Comparison of ENCODE assay signal across 8 mouse cellular contexts in the genomic region with DNA sequence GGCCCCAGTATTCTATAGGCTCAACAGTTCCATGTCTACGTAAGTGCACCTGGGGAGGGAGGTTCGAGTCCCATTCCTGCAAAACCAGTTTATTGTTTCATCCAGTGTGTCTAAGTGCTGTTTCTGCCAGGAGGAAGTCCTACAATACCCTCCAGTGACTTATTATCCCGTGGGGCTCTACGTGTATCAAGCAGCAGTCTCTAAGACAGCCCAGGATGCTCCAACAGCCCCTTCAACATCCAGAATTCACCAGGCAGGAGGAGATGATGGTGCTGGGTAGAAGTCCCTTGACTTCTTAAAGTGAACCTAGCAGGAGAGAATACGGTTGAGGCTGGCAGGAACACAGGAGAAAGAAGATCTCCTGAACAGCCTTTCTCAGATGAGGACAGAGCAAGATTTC. TPM values are rescaled to one million over a fixed set of nuclear protein-coding genes. Genes with fewer than 3 reads are reported as not detected.
A peak's percentile ranks its signal among the peaks of the same experiment; 100 is the strongest.
DNase-seq lines count a peak whose midpoint lies in the region; ATAC-seq and TF ChIP-seq lines count a peak whose summit lies in the region.

No protein-coding gene starts in this region.

- intact Hi-C loops in left cerebral cortex, postnatal 14 days (cut with DNase I) = loop anchor here (10.0 kb wide), 1 partner anchor 120 kb away; no protein-coding TSS in a partner anchor

- H3K9me3 ChIP-seq in embryonic facial prominence, embryonic 15.5 days (replicated peaks) = no peaks in the 10 kb centered on the region
- H3K9me3 ChIP-seq in intestine, postnatal 0 days (ENCODE audit: control insufficient read depth) = no peaks in the 10 kb centered on the region
- H3K9me3 ChIP-seq in neural tube, embryonic 13.5 days = no peaks in the 10 kb centered on the region

- 58% methylated on average over 5 of the region's 5 CpGs for WGBS in liver, adult 2 months
- WGBS in embryonic facial prominence, embryonic 15.5 days = 40% methylated on average over 5 of the region's 5 CpGs
- WGBS in intestine, postnatal 0 days = 25% methylated on average over 5 of the region's 5 CpGs
- 42% methylated on average over 5 of the region's 5 CpGs for WGBS in neural tube, embryonic 13.5 days

- H3K27me3 ChIP-seq in liver, adult 2 months (ENCODE audit: control insufficient read depth, insufficient read depth, low read length) = no peaks in the 10 kb centered on the region
- no peaks in the 10 kb centered on the region for H3K27me3 ChIP-seq in embryonic facial prominence, embryonic 15.5 days
- no peaks in the 10 kb centered on the region for H3K27me3 ChIP-seq in intestine, postnatal 0 days (replicated peaks; ENCODE audit: control insufficient read depth, insufficient read depth, low read length)
- peaks cover 36% of the 10 kb centered on the region for H3K27me3 ChIP-seq in neural tube, embryonic 13.5 days

- peaks cover 7% of the 10 kb centered on the region; the same call in 1 of the 2 replicates for H3K4me1 ChIP-seq in liver, adult 2 months (ENCODE audit: control insufficient read depth, insufficient read depth, low read length)
- H3K4me1 ChIP-seq in embryonic facial prominence, embryonic 15.5 days = peaks cover 45% of the 10 kb centered on the region
- H3K4me1 ChIP-seq in intestine, postnatal 0 days (replicated peaks; ENCODE audit: control insufficient read depth, insufficient read depth, low read length) = peaks cover 11% of the 10 kb centered on the region; the same call in 1 of the 2 replicates
- H3K4me1 ChIP-seq in neural tube, embryonic 13.5 days (replicated peaks) = peaks cover 19% of the 10 kb centered on the region

- peak overlapping the region; percentile 24; the same call in 1 of the 2 replicates for H3K27ac ChIP-seq in liver, adult 2 months (replicated peaks; ENCODE audit: insufficient read depth, low read depth, low read length)
- peak overlapping the region; percentile 82 for H3K27ac ChIP-seq in embryonic facial prominence, embryonic 15.5 days (replicated peaks)
- H3K27ac ChIP-seq in intestine, postnatal 0 days (ENCODE audit: low read depth, low read length) = peak overlapping the region; percentile 97; the same call in 1 of the 2 replicates
- no peak overlapping the region for H3K27ac ChIP-seq in neural tube, embryonic 13.5 days (replicated peaks)

- no peak for TF ChIP-seq CTCF in liver, adult 2 months (IDR thresholded peaks at IDR 0.05; ENCODE audit: low read depth, low read length)
- no peak for TF ChIP-seq CTCF in intestine, postnatal 0 days (IDR thresholded peaks at IDR 0.05; ENCODE audit: low read depth)

- TF ChIP-seq POLR2A in liver, adult 2 months (IDR thresholded peaks at IDR 0.05; ENCODE audit: extremely low read depth, insufficient read depth, low read length) = no peak

- H3K36me3 ChIP-seq in liver, adult 2 months (ENCODE audit: control insufficient read depth, insufficient read depth, low read length) = no peaks in the 10 kb centered on the region
- H3K36me3 ChIP-seq in embryonic facial prominence, embryonic 15.5 days = no peaks in the 10 kb centered on the region
- no peaks in the 10 kb centered on the region for H3K36me3 ChIP-seq in intestine, postnatal 0 days (ENCODE audit: control insufficient read depth, insufficient read depth)
- no peaks in the 10 kb centered on the region for H3K36me3 ChIP-seq in neural tube, embryonic 13.5 days

- peak overlapping the region; percentile 85 for H3K4me2 ChIP-seq in embryonic facial prominence, embryonic 15.5 days (replicated peaks)
- peak overlapping the region; percentile 89 for H3K4me2 ChIP-seq in intestine, postnatal 0 days (replicated peaks; ENCODE audit: low read depth)
- H3K4me2 ChIP-seq in neural tube, embryonic 13.5 days = peak overlapping the region; percentile 78

- ATAC-seq in embryonic facial prominence, embryonic 15.5 days (ENCODE audit: insufficient number of reproducible peaks, low FRiP score, low TSS enrichment, low read depth) = no peak
- ATAC-seq in intestine, postnatal 0 days = no peak
- ATAC-seq in neural tube, embryonic 13.5 days (ENCODE audit: low read depth) = no peak

- peak overlapping the region; percentile 96; the same call in 1 of the 2 replicates for H3K9ac ChIP-seq in liver, adult 2 months (ENCODE audit: low read depth, low read length)
- peak overlapping the region; percentile 80; the same call in 1 of the 2 replicates for H3K9ac ChIP-seq in embryonic facial prominence, embryonic 15.5 days
- H3K9ac ChIP-seq in intestine, postnatal 0 days (ENCODE audit: low read depth, low read length) = peak overlapping the region; percentile 95
- peak overlapping the region; percentile 74 for H3K9ac ChIP-seq in neural tube, embryonic 13.5 days

- peaks cover 16% of the 10 kb centered on the region; the same call in 1 of the 2 replicates for H3K79me2 ChIP-seq in liver, adult 2 months (ENCODE audit: control insufficient read depth, insufficient read depth, low read length)

- peak overlapping the region; percentile 96 for H3K4me3 ChIP-seq in liver, adult 2 months (ENCODE audit: insufficient read depth, low read depth, low read length)
- H3K4me3 ChIP-seq in embryonic facial prominence, embryonic 15.5 days (replicated peaks) = peak overlapping the region; percentile 73
- H3K4me3 ChIP-seq in intestine, postnatal 0 days (ENCODE audit: low read depth, low read length) = peak overlapping the region; percentile 92
- peak overlapping the region; percentile 58 for H3K4me3 ChIP-seq in neural tube, embryonic 13.5 days

- no peak for DNase-seq in liver, adult 2 months (ENCODE audit: extremely low read depth, low read depth, low spot score)
- no peak for DNase-seq in liver
- no peak for DNase-seq in layer of hippocampus, postnatal 36 days
- no peak for DNase-seq in embryo, embryonic 10.5 days (ENCODE audit: low spot score)
- no peak for DNase-seq in left cerebral cortex, postnatal 14 days (ENCODE audit: low spot score in 2 of 2)

RNA-seq across cellular contexts. Expression of a gene that starts 0.5 kb away (rescaled TPM):
- 15.3 and 19.7 TPM in 2 replicates for total RNA-seq in liver, adult 2 months (2014; rRNA removed)
- 12.8 and 14.6 TPM in 2 replicates for polyA plus RNA-seq in liver, adult 2 months (2012; rRNA removed)
- polyA plus RNA-seq in embryonic facial prominence, embryonic 15.5 days (2015; fragmentation: Nextera tagmentation; extraction: Ambion mirVana) = 23.4 and 25.9 TPM in 2 replicates
- polyA plus RNA-seq in intestine, postnatal 0 days (2015; fragmentation: Nextera tagmentation; extraction: Ambion mirVana) = 10.5 and 11.4 TPM in 2 replicates
- polyA plus RNA-seq in neural tube, embryonic 13.5 days (2015; fragmentation: Nextera tagmentation; extraction: Ambion mirVana) = 7.9 TPM in 2 replicates
- total RNA-seq in layer of hippocampus, postnatal 36 days (2021) = 10 to 100 TPM; 43.4 to 59.0 TPM
- 10 to 100 TPM; 37.5 to 40.8 TPM for total RNA-seq in left cerebral cortex, postnatal 14 days (2021)
